Mouse (Mus musculus) urinary bladder, postnatal 25 days (tissue): Measurements from ENCODE around the gene Rcsd1.

Experiments used
- DNase-seq: peaks from one replicate; pipeline ENCODE4 v3.0.0; 2022; ENCODE audit warnings: low spot score

The Rcsd1 gene

DNA sequence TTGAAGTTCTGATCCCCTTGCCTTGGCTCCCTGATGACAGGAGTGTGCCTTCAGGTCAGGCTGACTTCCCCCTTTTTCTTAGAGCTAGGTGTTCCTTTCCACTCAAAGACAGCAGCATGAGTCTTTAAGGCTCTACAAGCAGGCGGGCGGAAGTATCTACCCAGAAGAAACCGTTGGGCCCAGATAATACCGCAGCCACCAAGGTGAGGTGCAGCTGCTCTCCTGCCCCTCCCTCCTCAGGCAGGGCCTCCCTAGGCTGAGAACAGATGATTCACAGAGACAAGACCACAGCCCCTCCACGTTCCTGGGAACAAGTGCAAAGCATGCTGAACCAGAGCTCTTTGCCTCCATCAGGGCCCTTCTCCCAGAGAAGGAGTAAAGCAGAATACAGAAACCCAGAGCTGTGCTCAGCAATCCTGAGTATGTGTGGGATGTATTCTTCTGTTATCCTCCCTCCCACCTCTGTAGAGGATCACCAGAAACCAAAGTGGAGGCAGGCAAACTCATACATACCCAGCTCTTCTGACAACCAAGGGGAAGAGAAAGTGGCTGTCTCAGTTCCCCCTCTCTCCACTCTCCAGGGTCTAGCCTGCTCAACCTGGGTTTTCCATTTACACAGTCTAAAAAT, at the start of gene Rcsd1:
Gene Rcsd1, minus strand, starts transcription at position 129 of the 628 bp plus-strand sequence.
- no peak for DNase-seq

DNA sequence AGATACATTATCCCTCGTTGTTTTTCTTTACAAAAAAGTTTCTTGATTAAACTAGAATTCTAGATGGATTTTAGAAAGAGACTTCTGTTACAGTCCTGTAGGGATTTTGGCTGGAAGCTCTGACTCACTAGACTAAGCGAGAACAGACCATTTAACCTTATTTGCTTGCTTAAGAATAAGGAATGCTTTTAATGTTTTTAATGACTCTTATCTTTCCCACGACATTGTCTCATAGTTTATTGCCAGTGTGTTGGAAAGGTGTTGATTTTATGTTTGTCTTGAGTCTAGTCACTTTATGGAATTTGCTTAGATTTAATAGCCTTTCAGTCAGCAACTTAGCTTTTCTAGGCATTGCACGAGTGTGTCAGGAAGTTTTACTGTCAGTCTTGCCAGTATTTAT, 45.6 kb upstream of the Rcsd1 start:
- no peak for DNase-seq

DNA sequence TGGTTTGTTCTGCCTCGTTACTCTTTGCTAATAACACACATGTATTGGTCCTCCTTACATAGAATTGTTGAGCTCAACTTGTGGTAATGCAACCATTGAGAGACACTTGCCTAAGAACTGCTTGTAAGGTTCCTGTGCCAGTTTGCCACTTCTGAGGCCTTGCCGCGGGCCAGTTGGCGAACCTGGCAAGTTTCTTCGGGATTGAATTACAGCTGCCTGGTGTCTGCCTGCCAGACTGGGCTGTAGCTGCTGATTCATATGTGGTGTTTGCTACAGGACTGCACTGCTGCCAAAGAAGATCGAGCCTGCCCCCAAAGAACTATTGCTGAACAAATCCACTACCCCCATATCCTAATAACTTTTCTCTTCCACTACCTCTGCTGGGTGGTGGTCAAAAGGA, 44.6 kb upstream of the Rcsd1 start:
- DNase-seq: no peak

DNA sequence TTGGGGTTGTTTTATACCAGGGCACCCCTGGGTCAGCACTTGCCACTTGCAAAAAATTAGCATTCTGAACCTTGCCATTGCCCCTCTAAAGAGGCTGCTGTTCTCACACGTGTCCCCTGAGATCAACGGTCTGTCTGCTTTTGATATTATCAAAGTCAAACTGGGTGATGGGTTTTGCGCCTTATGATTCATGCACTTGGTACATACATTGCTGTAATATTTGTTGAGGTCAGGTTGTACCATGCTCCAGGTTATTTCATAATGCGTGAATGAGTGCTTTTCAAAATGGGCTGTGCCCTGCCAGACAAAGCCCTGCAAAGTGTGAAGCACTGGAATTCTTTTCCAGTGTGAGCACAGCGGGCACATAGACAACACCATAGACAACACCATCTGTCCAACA, 42.3 kb upstream of the Rcsd1 start:
- no peak for DNase-seq

DNA sequence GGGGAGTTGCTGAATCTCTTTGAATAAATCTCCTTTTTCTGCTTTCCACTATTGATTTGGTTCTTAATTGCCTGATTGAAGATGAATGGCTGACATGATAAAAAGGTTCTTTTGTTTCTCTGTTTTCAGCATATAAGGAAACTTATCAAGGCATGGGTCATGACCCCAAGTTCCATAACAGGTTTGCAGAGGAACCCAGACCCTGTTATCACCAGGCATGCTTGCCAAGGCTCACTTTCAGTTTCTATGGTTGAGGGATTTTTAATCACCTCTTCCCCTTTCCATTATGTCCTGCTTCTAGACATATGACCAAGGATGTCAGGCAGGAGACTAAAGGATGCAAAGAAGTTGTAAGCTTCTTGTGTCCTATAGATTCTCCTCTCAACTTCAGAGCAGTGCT, 41.6 kb upstream of the Rcsd1 start:
- no peak for DNase-seq

DNA sequence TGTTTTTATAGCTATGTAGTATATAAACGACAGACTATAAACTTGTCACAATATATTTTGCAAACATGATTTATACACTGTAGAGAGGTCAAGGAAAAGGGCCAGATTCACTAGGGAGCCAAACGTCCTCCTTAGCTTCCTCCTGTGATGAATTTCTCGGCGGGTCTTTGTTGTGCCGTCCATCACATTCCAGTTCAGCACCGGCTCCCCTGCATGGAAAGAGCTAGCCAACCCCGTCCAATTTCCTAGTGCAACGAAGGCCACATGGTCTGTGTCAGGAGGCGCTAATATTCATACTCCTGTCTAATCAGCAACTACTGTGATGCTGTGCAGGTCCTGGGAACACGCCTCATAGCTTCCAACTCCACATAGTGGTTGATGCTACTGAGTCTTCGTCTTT, 38.5 kb upstream of the Rcsd1 start:
- no peak for DNase-seq

DNA sequence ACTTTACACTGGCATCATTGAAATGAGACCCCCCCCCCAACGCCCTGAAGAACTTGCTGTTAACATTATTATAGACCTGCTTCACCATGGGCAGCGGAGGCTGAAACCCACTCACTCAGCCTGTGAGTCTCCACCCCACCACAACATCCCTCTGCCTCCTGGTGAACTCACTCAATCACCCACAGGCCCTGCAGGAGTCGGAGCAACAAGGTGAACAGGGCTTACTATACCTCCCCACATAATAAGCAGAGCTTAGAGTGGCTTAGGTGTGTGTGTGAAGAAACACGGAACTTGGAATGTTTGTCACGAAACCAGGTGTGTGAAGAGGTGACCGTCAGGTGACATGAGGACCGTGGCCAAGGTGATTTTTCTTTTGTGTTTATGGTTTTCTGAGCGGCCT, 32.4 kb upstream of the Rcsd1 start:
- DNase-seq: no peak

DNA sequence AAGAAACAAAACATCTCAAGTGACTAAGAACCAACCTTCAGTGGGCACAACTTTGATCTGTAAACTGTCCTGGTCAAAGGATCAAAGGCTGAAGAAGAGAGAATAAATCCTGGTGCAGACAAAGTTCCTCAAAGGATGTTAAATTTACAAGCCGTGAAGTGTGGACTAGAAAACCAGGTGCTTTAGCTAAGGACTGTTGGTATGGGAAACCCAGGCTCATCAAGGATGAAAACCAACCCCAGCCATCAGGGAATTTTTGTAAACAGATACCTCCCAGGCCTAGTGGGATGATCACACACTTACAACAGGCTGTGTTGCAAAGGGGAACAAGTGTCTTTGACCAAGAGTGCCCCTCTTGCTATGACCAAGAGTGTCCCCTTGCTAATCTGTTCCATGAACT, 29.4 kb upstream of the Rcsd1 start:
- no peak for DNase-seq

DNA sequence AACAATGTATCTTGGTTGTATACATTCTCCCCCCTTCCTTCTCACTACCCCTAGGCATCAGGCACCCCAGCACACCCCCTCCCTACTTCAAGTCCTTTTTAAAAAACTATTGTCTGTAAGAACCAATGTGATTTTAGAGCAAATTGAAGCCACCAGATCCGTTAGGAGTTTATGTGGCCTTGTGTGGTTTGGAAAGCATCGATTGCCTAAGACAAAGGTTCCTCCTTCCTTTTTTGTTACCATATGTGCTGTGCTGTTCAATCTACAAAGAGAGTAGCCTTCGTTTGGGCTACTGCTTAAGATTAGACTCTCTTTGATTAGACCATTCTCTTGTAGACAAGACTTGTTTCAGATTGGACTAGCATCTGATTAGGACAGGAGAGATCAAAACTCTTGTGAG, 28.3 kb upstream of the Rcsd1 start:
- no peak for DNase-seq

DNA sequence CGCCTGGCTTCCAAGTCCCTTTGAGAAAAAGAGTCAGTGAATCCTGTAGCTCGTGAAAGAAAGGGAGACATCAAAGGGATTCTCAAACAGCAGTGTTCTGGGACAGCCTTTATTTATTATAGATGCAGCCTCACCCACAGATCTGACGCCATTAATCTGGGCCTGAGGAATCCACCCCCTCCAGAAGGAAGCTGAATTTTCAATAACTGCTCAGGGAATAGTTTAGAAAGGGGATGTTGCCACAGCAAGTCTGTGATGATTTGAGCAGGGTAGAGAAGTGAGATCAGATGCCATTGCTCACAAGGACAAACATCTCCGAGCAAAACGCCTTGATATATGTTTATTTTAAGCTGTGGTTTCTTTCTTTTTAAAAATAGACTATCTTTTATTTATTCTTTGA, 27.9 kb upstream of the Rcsd1 start:
- no peak for DNase-seq

DNA sequence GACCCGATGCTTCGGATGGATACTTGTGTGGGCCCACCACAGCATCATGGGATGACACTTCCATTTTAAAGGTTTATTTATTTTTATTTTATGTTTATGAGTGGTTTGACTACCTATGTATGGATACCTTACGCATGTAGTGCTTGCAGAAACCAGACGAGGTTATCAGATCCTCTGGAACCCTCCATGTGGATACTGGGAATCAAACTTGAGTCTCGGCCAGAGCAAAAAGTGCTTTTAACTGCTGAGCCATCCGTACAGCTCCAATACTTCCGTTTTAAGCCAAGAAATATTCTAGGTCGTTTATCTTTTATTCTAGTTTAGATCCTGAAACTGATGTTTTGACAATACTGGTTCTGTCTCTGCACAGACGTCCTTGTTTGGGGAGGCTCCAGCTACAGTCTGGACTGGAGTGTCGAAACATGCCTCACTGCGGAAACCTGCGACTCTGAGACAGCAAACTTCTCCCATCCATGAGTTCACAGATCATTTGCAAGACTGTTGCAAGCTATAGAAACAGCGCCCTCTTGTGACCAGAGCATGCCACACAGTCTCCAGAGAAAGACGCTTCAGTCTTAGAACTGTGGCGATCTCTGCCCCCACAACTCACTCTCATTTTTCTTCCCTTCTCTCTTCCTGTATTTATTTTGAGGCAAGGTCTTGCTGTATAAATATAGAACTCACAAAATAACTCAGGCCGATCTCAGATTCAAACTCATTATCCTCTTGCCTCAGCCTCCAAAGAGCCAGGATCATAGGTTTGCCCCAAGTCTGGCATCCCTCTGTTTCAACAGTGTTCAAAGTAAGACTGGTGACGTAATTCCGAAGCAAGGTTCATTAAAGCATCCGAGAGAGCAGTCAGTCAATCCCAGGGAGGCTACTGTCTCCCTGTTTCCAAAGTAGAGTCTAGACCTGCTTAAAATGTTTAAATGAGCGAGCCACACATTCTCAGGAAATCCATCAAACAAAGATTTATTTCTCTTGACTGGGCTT, 26.6 kb upstream of the Rcsd1 start:
- peak; percentile 77 for DNase-seq

DNA sequence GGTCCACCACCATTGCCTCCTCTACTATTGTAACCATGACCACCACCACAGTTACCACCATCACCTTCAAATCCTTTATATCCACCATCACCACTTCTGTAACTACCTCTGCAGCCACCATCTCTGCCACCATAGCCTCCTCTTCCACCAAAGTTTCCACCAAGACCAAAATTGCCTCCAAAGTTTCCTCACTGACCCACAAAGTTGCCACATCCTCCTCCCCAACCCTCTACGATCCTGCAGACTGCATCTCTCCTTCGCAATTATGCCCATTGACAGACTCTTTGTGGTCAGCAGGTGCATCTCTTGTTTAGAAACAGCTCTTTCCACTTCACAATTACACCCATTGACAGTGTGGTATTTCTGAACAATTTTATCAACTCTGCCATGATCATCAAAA, 25.3 kb upstream of the Rcsd1 start:
- DNase-seq: no peak

DNA sequence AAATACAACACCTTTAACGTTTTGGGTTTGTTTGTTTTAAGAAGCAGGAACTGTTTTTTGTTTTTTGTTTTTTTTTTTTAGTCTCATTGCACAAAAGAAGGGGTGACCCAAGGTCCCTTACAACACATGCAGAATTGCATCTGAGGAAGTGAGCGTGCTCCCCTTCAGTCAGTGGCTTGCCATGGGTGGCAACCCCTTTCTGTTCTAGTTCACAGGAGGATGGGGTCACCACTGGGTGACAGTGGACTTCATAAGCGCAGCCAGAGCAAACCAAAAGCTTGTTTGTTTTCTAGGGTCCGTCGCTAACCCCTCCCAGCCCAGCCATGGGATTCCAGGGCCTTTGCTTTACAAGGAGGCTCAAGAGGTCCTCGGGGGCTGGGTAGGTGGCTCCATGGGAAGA, 22.0 kb upstream of the Rcsd1 start:
- no peak for DNase-seq

DNA sequence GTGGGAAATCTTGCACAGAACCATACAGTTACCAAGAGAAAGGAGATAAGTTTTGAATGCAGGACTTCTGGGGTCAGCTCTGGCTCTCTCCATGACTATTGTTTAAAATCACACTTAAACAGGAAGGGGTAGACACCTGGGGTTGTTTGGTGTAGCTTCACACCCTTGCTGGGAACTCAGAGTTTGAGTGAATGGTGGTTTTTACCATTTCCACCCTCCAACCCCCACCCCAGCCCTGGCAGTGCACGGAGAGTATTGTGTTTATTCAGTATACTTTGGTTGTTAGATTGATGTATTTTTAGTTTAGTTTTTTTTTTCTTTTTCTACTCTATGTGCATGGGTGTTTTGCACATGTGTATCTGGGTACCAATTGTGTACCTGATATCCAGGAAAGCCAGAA, 20.6 kb upstream of the Rcsd1 start:
- no peak for DNase-seq

DNA sequence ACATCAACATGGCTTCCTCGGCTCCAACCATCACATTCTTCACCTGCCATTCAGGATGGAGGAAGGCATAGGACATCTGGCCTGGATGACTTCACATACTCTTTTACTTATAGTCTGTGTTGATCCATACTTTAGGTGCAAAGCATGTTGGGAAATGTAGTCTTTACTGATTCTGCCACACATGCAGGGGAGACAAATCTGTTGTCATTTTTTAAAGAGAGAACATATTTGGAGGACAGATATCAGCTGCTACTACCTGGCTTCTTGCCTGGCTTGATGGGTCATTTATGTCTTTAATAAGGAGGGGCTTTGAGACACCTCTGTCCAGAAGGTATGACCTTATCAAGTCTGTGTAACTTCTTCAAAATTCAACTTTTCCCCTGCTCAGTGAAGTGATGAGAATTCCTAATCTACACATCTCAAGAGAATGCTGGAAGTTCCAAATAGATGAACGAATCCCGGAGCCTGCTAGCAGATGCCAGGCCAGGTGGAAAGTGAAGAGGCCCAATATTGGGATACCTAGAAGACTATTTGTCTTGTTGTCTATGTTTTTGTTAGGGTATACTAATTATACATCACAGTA, 18.6 kb upstream of the Rcsd1 start:
- no peak for DNase-seq

DNA sequence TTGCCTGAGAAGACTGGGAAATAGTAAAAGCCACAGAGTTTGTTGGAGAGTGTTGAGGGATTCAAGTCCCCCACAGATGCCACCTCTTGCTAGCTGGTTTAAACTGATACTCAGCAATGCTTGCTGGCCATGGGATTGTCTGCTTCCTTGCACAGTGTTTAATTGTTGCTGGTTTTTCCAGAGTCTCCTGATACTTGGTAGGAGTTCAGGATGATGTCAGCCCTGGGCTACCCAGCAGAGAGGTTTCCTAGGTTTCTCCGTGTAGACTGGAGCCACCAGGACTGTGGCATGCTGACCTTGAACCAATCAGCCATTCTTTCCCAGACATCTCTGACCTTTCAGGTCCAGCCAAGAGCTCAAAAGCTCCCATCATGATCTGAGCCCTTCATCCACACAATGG, 17.4 kb upstream of the Rcsd1 start:
- no peak for DNase-seq

DNA sequence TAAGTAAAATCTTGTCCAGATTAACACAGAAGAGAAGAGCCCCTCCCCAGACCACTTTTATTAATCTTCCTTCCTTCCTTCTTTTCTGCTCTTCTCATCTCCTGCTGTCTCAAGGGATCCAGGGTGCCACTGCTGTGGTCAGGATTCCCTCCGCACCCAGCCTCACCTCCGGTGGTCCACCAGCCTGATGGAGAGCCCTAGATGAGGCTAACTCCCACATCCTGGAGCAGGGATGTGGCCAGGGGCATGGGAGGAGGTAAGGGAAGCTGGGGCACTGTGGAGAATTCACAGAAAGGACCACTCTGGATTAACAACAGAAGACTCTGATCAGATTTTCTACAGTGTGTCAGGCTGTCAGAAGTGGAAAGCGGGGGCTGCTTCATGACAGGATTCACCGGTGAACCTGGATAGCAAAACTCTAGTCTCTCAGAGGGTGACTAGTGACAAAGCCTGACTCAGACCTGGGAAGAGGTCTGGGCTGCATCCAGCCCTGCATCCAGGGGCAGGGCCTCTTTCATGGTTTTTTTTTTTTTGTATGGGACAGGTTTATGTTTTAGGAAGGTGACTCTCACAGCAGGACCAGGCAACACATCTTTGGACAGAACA, 15.6 kb upstream of the Rcsd1 start:
- no peak for DNase-seq

DNA sequence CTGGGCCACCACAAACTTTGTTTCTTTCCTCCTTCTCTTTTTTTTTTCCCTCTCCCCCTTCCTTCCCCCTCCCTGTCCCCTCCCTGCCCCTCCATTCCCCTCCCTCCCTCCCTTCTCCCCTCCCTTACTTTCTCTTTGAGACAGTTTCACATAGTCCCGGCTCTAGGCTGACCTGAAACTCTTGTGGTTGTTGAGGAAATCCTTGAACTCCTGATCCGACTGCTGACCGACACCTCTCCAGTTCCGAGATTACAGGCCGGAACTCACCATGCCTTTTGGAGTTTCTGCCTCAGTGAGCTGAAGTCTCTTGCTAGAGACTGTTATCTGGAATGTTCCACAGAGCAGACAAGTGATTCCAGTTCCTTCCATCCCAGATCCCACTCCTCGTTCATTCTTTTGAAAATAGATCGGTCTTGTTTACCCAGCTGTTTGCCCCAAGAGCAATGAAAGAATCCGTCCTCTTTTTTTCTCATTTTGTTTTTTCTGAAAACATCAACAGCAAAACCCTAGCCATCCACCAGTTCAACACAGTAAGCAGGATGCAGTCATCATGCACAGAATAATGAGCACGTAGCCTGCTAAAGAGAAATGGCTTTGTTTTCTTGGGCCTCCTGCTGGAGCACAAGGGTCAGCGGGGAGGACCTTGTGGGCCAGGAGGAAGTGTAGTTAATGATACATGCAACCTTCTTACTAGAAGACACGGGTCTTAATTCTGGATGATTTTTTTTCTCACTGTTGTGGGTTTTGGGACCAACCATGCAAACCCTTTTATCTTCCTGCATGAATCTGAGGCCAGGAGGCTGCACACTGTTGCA, 14.9 kb upstream of the Rcsd1 start:
- no peak for DNase-seq

DNA sequence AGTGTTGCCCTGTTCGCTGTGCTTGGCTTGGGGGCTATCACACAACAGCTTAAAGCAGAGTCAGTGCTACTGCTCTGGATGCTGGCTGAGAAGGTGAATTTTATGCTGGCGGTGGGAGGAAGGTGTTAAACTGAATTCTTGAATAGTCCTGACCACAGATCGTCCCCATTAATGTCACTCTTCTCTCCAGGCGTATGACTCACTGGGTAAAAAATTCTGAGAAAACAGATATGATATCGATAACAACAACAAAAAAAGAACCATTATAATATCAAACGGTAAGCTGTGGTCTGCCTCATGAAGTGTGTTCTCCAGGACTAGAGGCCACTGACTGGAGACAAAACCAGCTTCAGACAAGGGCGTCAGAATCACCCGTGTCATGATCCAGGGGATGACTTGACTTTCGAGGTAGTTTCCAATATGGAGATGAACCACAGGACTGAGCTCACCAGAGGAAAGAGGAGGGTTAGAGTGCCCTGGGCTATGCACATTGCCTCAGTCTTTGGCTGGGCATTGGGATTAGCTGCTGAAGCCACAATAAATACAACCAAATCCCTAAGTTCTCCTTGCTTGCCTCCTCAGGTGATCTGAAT, 13.1 kb upstream of the Rcsd1 start:
- no peak for DNase-seq

DNA sequence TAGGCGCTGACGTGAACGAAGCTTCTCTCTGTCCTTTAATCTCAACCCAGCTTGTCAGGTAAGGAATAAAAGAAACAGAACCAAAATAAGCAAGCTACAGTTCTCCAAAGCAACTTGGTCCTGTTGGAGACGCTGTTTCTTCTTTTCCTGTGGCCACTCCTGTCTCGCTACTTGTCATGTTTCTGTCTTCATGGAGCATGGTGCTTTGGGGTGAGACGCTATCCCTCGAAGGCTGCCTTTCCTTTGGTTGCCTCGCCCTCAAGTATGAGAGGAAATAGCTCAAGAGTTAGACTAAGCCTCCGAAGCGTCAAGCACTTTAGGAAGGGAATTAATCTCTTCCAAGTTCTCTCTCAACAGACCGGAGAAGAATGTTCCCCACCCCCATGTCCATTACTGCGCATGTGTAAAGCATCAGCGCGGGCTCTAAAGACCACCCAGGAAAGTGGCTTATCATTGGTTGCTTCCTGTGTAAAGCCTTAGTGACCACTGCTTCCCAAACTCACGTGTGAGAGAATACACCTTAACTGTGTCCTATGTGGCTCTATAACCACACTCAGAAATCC, 9.1 kb upstream of the Rcsd1 start:
- no peak for DNase-seq
